Comparison of ENCODE assay signal across 18 mouse cellular contexts in genomic region chr2:73776936-73777335, GRCm38 (mm10). TPM values are rescaled to one million over a fixed set of nuclear protein-coding genes. Genes with fewer than 3 reads are reported as not detected.
DNase-seq lines count a peak whose midpoint lies in the region; ATAC-seq and TF ChIP-seq lines count a peak whose summit lies in the region.
"Had no signal": no experiment of that assay in that cellular context is flagged by ENCODE, and none has a peak within 500 bp of the region (broad histone marks: within the 10 kb centered on the region; RNA-seq: fewer than 3 reads in every experiment).

No protein-coding gene starts in this region.

- H3K4me3 ChIP-seq in embryonic facial prominence, embryonic 13.5 days, result no peak overlapping the region
- no peak overlapping the region for H3K4me3 ChIP-seq in hindbrain, embryonic 15.5 days
- no peak overlapping the region for H3K4me3 ChIP-seq in midbrain, postnatal 0 days (ENCODE audit: low read depth, low read length)
- H3K4me3 ChIP-seq: embryonic facial prominence, embryonic 12.5 days had no signal

- H3K9ac ChIP-seq in embryonic facial prominence, embryonic 13.5 days, result no peak overlapping the region
- H3K9ac ChIP-seq in hindbrain, embryonic 15.5 days, result no peak overlapping the region
- H3K9ac ChIP-seq in midbrain, postnatal 0 days (replicated peaks; ENCODE audit: low read length, poor library complexity, severe bottlenecking), result no peak overlapping the region
- H3K9ac ChIP-seq: embryonic facial prominence, embryonic 12.5 days; liver, postnatal 0 days had no signal

- H3K4me2 ChIP-seq in embryonic facial prominence, embryonic 13.5 days, result no peak overlapping the region; the same call in 1 of the 2 replicates
- H3K4me2 ChIP-seq in hindbrain, embryonic 15.5 days, result peak overlapping the region; percentile 62
- peak overlapping the region; percentile 26 for H3K4me2 ChIP-seq in midbrain, postnatal 0 days (ENCODE audit: low read depth, low read length, poor library complexity, severe bottlenecking)

- H3K27ac ChIP-seq in embryonic facial prominence, embryonic 13.5 days, result 0 out of 2 replicates have a peak overlapping the region, but pooled peaks have one; percentile 44
- H3K27ac ChIP-seq in hindbrain, embryonic 15.5 days (replicated peaks), result peak overlapping the region; percentile 63
- no peak overlapping the region for H3K27ac ChIP-seq in midbrain, postnatal 0 days (ENCODE audit: low read depth, low read length)
- H3K27ac ChIP-seq: embryonic facial prominence, embryonic 12.5 days had no signal

- H3K4me1 ChIP-seq in embryonic facial prominence, embryonic 13.5 days, result peaks cover 30% of the 10 kb centered on the region
- H3K4me1 ChIP-seq in hindbrain, embryonic 15.5 days (replicated peaks), result peaks cover 42% of the 10 kb centered on the region
- peaks cover 7% of the 10 kb centered on the region; the same call in 1 of the 2 replicates for H3K4me1 ChIP-seq in midbrain, postnatal 0 days (ENCODE audit: insufficient read depth, low read length)

- no peaks in the 10 kb centered on the region for H3K9me3 ChIP-seq in embryonic facial prominence, embryonic 13.5 days
- H3K9me3 ChIP-seq in hindbrain, embryonic 15.5 days, result no peaks in the 10 kb centered on the region
- no peaks in the 10 kb centered on the region for H3K9me3 ChIP-seq in midbrain, postnatal 0 days (ENCODE audit: low read length)
- H3K9me3 ChIP-seq: embryonic facial prominence, embryonic 12.5 days had no signal

- ATAC-seq in embryonic facial prominence, embryonic 13.5 days (ENCODE audit: insufficient number of reproducible peaks, insufficient read depth, low FRiP score, low TSS enrichment, low read depth), result no peak
- ATAC-seq in hindbrain, embryonic 15.5 days (ENCODE audit: low FRiP score, low read depth), result no peak
- no peak for ATAC-seq in midbrain, postnatal 0 days (ENCODE audit: low FRiP score)
- ATAC-seq: activated CD4-positive, CD25-positive, alpha-beta regulatory T cell, adult 4 months; liver, postnatal 0 days; Patski had no signal

- no peaks in the 10 kb centered on the region for H3K36me3 ChIP-seq in embryonic facial prominence, embryonic 13.5 days
- no peaks in the 10 kb centered on the region for H3K36me3 ChIP-seq in hindbrain, embryonic 15.5 days
- H3K36me3 ChIP-seq in midbrain, postnatal 0 days (ENCODE audit: insufficient read depth, low read length), result no peaks in the 10 kb centered on the region
- H3K36me3 ChIP-seq: embryonic facial prominence, embryonic 12.5 days had no signal

- 12% methylated on average over 4 of the region's 4 CpGs for WGBS in embryonic facial prominence, embryonic 13.5 days
- 36% methylated on average over 4 of the region's 4 CpGs for WGBS in hindbrain, embryonic 15.5 days
- WGBS in midbrain, postnatal 0 days, result 36% methylated on average over 4 of the region's 4 CpGs

- H3K27me3 ChIP-seq in embryonic facial prominence, embryonic 13.5 days, result 0 out of 2 replicates have a peak, but pooled peaks cover 6% of the 10 kb centered on the region
- H3K27me3 ChIP-seq in hindbrain, embryonic 15.5 days, result no peaks in the 10 kb centered on the region
- H3K27me3 ChIP-seq in midbrain, postnatal 0 days (ENCODE audit: insufficient read depth, low read length), result no peaks in the 10 kb centered on the region; the same call in 1 of the 2 replicates
- H3K27me3 ChIP-seq: embryonic facial prominence, embryonic 12.5 days had no signal

- DNase-seq in heart, adult 11 months, result peak; percentile 7
- DNase-seq in heart, adult 9 months (ENCODE audit: low spot score in 2 of 2), result no peak
- DNase-seq in midbrain, postnatal 0 days (ENCODE audit: low spot score), result no peak
- no peak for DNase-seq in ovary, postnatal 36 days (ENCODE audit: low spot score)
- DNase-seq in layer of hippocampus, adult 8-10 months (ENCODE audit: low spot score in 2 of 2), result no peak
- DNase-seq: adrenal gland, postnatal 36 days; cerebellum, adult 9-10 months; gastrocnemius, postnatal 10 days; kidney, adult 9 months; kidney, postnatal 36 days; liver; liver, postnatal 0 days had no signal

- TF ChIP-seq CTCF in midbrain, postnatal 0 days (IDR thresholded peaks at IDR 0.05), result no peak

RNA-seq across cellular contexts. Expression of gene Chn1, which starts 1.8 kb away (rescaled TPM):
- 23.9 and 26.1 TPM in 2 replicates for polyA plus RNA-seq in embryonic facial prominence, embryonic 13.5 days (2015; fragmentation: Nextera tagmentation; extraction: Ambion mirVana)
- polyA plus RNA-seq in hindbrain, embryonic 15.5 days (2015; fragmentation: Nextera tagmentation; extraction: Ambion mirVana), result 87.8 and 97.5 TPM in 2 replicates
- total RNA-seq in midbrain, postnatal 0 days (2014; rRNA removed), result 122 and 147 TPM in 2 replicates
- 80.3 and 81.1 TPM in 2 replicates for polyA plus RNA-seq in midbrain, postnatal 0 days (2015; fragmentation: Nextera tagmentation; extraction: Ambion mirVana)
- total RNA-seq in layer of hippocampus, adult 8-10 months (2022), result 1,000 to 10,000 TPM; 1,425 to 1,608 (median 1,542) TPM
- total RNA-seq: megakaryocyte-erythroid progenitor cell, adult 5-6 weeks had no signal
- polyA plus RNA-seq: activated CD4-positive, CD25-positive, alpha-beta regulatory T cell, adult 4 months had no signal
